Mouse (Mus musculus) thymus, postnatal 14 days (tissue): ENCODE data around the gene Olfr592.
"Not testable (repeated sequence)": the region's sequence is repeated elsewhere in the genome, so short reads cannot be mapped to it uniquely, and the experiment has no call there.

Source experiments
- DNase-seq: peaks from one replicate; pipeline ENCODE4 v3.0.0; 2021

The Olfr592 gene

DNA sequence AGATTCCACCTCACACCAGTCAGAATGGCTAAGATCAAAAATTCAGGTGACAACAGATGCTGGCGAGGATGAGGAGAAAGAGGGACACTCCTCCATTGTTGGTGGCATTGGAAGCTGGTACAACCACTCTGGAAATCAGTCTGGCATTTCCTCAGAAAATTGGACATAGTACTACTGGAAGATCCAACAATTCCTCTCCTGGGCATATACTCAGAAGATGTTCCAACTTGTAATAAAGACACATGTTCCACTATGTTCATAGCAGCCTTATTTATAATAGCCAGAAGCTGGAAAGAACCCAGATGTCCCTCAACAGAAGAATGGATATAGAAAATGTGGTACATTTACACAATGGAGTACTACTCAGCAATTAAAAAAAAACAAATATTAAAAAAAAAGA lies at the start of gene Olfr592:
Gene Olfr592 (plus strand): TSS at position 301 of the 400 bp plus-strand sequence.
- DNase-seq, result not testable (repeated sequence)

DNA sequence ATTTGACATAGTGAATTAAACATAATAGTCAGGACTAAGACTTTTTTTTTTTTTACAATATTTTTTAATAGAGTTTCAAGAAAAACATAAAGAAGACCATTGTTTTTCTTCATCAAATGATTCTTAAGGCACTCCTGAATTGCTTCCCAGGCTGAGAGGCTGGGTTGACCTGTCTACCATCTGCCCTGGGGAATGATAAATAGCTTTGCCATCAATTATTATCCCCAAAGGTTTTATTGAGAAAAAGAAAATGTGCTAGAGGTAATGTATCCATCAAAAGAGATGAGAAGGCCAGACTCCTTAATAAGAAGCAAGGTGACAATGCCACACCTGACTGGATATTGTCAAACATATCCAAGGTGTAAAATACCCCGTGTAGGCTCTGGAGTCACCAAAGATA lies 44.0 kb upstream of the Olfr592 start, which contains the start of gene Olfr588-ps1:
Gene Olfr588-ps1 (plus strand): TSS at position 301 of the 400 bp plus-strand sequence.
- no peak for DNase-seq

DNA sequence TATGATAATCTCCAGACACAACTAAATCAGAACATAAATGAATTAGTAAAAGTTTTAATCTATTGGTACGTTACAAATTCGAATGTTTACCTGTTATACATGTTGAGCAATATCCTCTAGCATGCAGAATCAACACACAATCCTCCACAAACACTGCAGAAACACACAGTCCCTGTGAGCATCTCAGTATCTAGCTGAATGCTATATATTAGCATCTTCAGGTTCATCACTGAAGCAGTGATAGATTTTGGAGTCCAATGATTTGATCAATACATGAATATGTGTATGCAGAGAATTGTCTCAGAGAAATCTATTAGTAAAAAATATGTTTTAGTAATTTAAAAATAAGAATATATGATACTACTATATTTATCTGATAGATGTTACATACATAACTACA lies 28.3 kb upstream of the Olfr592 start, which contains the start of gene Olfr589:
Gene Olfr589 (minus strand): TSS at position 101 of the 400 bp plus-strand sequence.
- no peak for DNase-seq

- no peak for DNase-seq
Measured at GRCm38 (mm10) chr7:103169697-103170096, 14.9 kb upstream of the Olfr592 start.

- DNase-seq, result no peak
Measured at GRCm38 (mm10) chr7:103178240-103178639, 6.4 kb upstream of the Olfr592 start, which contains the start of gene Olfr591. TSS of gene Olfr591 (minus strand) at chr7:103178340.

DNA sequence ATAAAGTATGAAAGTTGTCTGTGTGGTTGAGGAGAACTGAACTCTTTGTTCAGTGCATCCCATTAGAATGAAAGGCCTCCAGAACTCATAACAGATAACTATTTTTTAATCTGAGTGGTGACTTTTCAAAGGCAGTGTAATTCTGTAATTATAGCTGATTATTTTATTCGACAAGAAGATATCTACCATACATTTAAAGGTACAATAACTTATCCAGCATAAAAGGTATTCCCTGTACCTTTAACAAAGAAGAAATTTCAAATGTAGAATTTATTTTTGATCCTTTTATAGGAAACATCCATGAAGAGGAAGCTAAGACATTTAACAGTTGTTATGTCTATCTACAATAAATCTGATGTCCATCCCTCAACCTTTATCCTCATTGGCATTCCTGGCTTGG lies 27.0 kb downstream of the Olfr592 start, which contains the start of gene Olfr593:
Gene Olfr593 (plus strand): TSS at position 301 of the 400 bp plus-strand sequence.
- no peak for DNase-seq

DNA sequence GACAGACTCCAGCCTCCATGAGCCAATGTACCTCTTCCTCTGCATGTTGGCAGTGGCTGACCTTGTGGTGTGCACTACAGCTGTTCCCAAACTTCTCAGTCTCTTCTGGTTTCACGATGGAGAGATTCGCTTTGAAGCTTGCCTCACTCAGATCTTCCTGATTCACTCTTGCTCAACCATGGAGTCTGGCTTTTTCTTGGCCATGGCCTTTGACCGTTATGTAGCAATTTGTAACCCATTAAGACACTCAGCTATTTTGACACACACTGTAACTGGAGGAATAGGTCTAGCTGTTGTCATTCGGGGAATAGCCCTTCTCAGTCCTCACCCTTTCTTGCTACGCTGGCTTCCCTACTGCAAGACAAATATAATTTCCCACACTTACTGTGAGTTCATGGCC lies 27.4 kb downstream of the Olfr592 start:
- not testable (repeated sequence) for DNase-seq

DNA sequence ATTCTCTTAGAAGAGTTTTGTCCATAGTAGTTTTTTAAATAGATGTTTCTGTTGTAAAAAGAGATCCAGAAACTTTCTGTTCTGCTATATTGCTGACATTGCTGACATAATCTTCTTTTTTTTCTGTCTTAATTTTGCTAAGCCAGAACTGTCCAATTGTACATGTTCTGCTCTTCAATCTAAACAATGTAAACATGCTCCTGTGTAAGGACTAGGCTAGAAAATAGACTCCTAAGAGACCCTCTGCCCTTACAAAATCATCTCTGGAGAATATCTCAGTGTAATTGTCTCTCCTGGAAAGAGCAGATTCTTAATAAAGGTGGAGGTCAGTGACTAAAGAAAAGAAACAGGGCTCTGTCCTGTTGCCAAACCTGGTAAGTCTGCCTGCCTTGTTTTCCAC lies 32.1 kb downstream of the Olfr592 start, which contains the start of gene Olfr594:
Gene Olfr594 (plus strand): TSS at position 301 of the 400 bp plus-strand sequence.
- no peak for DNase-seq
